Mouse (Mus musculus): ENCODE measurements around the gene Hsf4.

The Hsf4 gene

DNA sequence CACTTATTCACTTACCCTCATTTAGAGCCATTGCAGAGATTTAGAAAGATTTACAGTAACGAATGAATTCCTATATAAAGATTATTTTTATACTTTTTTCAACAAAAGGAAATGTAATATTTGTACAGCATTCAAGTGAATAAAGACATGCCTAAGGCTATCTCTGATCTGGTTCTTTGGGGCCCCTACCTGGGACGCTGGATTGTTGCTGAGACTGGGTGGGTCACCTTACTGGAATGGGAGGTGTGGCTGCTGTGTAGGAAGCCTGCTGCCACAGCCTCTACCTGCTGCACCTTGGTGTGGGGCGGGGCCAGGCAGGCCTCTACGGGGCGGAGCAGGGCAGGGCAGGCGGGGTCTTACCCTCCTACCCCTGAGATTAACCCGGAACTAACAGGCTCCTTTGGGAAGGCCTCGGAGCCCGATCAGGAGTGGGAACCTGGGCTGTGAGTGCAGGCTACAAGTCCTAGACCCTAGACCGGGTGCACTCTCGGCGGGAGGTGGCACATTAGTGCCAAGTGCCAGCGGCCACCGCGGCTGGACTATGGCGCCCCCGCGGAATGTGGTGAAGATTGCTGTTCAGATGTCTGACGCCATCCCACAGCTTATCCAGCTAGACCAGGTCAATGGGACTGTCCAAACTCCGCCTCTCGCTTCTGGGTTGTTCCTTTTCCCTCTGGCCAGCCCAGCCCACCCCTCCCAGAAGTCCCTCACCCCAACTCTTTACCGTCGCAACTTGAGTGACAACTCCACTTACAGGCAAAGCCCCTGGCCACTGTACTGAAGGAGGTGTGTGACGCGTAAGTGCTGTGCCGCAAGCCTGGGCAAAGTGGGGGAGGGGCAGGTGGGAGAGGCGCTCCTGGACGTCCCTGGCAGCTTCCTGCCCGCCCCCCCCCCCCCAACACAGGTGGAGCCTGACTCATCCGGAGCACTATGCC lies 35.9 kb downstream of the Hsf4 start, which contains the start of gene Elmo3:
Elmo3 (plus strand) TSS at position 391 of the 935 bp plus-strand sequence.
- peak; percentile 49 for DNase-seq (ENCODE audit: low spot score)

GRCm38 (mm10) chr8:105306146-105306691 lies 36.6 kb downstream of the Hsf4 start:
- no peak for DNase-seq (ENCODE audit: low spot score)

DNA sequence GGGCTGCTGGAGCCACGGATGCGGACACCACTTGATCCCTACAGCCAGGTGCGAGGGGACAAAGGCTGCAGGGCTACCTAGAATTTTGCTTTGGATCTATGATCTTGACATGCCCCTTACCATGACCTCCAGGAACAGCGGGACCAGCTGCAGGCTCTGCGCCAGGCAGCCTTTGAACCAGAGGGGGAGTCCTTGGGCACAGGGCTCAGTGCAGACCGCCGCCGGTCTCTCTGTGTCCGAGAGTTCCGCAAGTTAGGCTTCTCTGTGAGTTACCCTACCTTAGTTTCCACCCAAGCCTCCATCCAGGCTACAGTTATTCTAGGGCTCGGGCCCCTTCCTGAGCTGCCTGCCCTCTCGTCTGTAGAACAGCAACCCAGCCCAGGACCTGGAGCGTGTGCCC lies 38.1 kb downstream of the Hsf4 start:
- no peak for DNase-seq (ENCODE audit: low spot score)

DNA sequence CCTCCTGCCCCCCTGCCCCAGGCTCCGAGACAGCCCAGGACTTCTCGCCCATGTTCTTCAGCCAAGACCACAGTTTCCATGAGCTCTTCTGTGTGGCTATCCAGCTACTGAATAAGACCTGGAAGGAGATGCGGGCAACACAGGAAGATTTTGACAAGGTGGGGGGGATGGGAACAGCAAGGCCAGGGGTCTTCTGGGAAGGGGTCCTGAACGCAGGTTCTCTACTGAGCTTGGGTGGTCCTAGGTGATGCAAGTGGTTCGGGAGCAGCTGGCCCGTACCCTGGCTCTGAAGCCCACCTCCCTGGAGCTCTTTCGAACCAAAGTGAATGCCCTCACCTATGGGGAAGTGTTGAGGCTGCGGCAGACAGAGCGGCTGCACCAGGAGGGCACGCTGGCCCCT lies 38.8 kb downstream of the Hsf4 start:
- DNase-seq (ENCODE audit: low spot score), result no peak

- no peak for DNase-seq (ENCODE audit: low spot score)
These were observed 39.7 kb downstream of the Hsf4 start for GRCm38 (mm10) chr8:105309142-105309847.

DNA sequence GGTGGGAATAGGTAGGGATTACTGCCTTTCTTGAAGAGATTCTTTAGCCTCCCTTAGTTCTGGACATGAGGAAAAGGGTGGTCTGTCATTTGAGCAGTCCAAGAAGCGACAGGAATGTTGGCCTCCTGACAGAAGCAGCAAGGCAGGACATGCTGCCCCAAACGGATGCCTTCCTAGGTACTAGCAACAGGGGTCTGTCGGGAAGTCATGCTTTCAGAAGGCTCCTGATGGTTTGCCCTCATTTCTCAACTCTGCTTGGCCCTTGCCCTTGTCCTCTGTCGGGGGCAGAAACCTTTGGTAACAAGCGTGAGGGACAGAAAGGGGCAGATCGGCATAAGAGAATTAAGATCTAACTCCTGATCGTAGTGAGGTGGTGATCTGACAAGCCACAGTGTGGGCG lies 40.5 kb downstream of the Hsf4 start:
- DNase-seq (ENCODE audit: low spot score), result no peak

DNA sequence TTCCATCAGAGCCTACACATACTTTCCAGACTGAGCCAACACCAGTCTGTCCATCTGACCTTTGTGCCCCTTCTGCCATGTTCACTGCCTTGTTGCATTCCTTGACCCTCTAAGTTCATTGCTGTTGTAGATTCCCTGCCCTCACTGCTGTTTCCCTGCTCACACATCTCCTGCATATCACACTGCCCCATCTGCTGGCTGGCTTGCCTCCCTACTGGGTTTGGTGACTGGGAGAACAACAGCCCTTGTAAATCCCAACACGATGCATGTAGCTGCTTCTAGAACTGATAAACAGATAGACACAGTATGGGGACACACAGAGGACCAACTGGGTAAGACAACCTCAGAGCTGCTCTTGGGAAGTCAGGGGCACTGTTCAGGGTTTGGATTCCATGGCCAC lies 42.1 kb downstream of the Hsf4 start:
- DNase-seq (ENCODE audit: low spot score), result no peak

DNA sequence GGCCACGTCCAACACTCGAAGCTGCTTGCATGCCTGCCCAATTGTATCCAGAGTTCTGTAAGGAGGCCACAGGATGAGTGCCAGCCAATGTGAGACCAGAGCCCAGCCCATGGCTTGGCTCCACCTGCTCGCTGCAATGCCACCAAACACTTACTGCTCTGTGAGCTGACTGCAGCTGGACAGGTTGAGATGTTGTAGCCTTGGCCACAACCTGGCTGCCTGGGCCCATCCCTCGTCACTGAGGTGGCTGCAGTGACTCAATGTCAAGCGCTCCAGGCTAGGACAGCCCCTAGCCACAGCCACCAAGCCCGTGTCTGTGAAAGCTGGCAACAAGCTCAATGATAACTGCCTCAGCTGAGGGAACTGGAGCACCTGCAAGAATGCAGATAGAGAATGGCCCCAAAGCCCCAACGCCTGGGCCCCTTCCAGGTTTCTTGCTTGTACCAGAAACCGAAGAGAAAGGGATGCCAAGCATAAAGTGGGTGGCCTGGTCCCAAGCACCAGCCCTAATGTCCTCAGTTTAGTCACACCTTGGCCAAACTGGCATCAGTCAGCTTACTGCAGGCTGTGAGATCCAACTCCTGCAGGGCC lies 43.4 kb downstream of the Hsf4 start:
- DNase-seq (ENCODE audit: low spot score), result no peak

DNA sequence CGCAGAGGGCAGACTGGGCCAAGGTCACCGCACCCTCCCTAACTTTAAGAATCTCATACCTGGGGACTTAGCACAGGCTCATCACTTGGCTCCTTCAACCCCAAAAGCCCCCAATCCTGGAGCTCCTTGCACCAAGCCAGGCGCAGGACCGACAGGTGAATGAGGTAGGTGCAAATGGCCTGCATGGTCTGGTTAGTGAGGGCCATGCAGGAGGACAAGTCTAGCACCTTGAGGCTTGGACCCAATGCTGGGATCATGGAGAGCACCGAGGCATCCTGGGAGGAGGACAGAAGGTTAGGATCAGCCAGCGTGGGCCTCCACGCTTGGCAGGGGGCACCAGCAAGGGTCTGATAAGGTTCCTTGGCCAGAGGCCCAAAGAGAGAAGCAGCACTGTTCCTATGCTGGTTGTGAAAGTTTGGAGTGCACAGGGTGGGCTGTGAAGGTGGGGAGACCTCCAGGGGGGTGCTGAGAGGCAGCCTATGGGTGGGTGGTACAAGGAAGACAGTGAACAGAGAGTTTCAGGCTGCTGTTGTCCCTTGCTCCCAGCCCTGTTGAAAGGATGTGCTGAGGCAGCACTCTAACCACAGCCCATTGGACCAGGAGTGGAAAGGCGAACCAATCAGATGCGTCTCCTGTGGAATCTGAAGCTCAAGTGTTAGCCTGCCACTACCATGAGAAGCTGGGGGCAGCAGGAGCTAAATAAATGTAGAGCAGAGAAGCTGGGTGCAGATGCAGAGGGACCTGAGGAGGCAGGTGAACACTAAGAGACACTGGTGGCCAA lies 44.2 kb downstream of the Hsf4 start:
- DNase-seq (ENCODE audit: low spot score), result no peak

- DNase-seq (ENCODE audit: low spot score), result no peak
These were observed 45.6 kb downstream of the Hsf4 start for GRCm38 (mm10) chr8:105315073-105315769.

GRCm38 (mm10) chr8:105317941-105318340 lies 48.3 kb downstream of the Hsf4 start:
- no peak for DNase-seq (ENCODE audit: low spot score)

DNA sequence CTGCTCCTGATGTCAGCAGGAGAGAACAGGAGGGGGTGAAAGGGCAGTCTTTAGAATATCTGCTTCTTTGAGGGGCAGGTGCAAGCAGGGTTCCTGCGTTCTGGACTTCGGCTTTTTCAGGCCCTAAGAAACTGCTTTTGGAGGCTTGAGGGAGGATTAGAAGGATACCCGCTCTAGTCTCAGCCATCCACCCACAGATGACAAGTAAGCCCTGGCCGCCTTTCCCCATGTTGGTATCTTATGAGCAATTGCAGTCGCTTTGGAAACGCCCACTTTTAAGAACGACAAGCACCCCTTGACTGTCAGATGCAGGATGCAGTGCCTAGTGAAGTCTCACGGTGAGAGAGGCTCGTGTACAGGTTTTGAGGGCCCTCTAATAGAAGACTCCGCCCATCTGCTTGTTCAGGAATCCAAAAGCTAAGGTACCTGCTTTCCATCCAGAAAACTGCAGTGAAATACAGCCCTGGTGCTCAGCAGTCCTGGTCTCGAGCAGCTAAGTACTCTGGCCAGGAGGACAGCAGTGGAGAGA lies 49.1 kb downstream of the Hsf4 start:
- DNase-seq (ENCODE audit: low spot score), result no peak

GRCm38 (mm10) chr8:105323183-105323582 lies 53.6 kb downstream of the Hsf4 start:
- no peak for DNase-seq (ENCODE audit: low spot score)
